Mouse (Mus musculus): Measurements from ENCODE around the gene Gm10260.

GRCm38 (mm10) chr13:97782063-97782462 lies 21.6 kb upstream of the Gm10260 start:
- no peak for TF ChIP-seq GATA1 (IDR thresholded peaks at IDR 0.05; ENCODE audit: low read length)
- no peak for TF ChIP-seq TAL1 (IDR thresholded peaks at IDR 0.05; ENCODE audit: low read length)
